Mouse (Mus musculus) lung, embryonic 16.5 days (tissue): ENCODE measurements at regions not wholly inside any gene's neighbourhood (a gene's known extent, or its start where the extent isn't known, plus 50 kb on each side); places are given as distances from the start of the nearest gene placed in this dataset.

Source experiments
- ATAC-seq: fragments of 200-750 bp; cut with Nextera tagmentation; 2 replicates; pipeline ENCODE4 v1.8.0; 2017; ENCODE audit warnings: low read depth, mild to moderate bottlenecking, moderate library complexity
- H3K27ac ChIP-seq: fragments of 300-500 bp; sonication (generic); 2 replicates; pipeline ENCODE4 v1.5.1; 2014; ENCODE audit warnings: mild to moderate bottlenecking, control low read depth, low read length
- H3K27me3 ChIP-seq: fragments of 300-500 bp; sonication (generic); 2 replicates; pipeline ENCODE4 v1.6.1; 2014; ENCODE audit warnings: low read depth, low read length, mixed read lengths; ENCODE audit not compliant: control insufficient read depth, insufficient read depth
- H3K36me3 ChIP-seq: fragments of 300-500 bp; sonication (generic); 2 replicates; pipeline ENCODE4 v1.6.1; 2014; ENCODE audit warnings: low read length; ENCODE audit not compliant: control insufficient read depth, insufficient read depth
- H3K4me1 ChIP-seq: fragments of 300-500 bp; sonication (generic); replicated peaks from 2 replicates; pipeline ENCODE4 v1.6.1; 2014; ENCODE audit warnings: low read length, mixed read lengths; ENCODE audit not compliant: control insufficient read depth, insufficient read depth
- H3K4me2 ChIP-seq: fragments of 300-500 bp; sonication (generic); 2 replicates; pipeline ENCODE4 v1.6.1; 2014; ENCODE audit warnings: low read depth, low read length, control low read depth
- H3K4me3 ChIP-seq: fragments of 300-500 bp; sonication (generic); 2 replicates; pipeline ENCODE4 v1.5.1; 2014; ENCODE audit warnings: mild to moderate bottlenecking, low read length, control low read depth
- H3K9ac ChIP-seq: fragments of 300-500 bp; sonication (generic); 2 replicates; pipeline ENCODE4 v1.6.1; 2014; ENCODE audit warnings: low read length, control low read depth
- H3K9me3 ChIP-seq: fragments of 300-500 bp; sonication (generic); 2 replicates; pipeline ENCODE4 v1.6.1; 2016; ENCODE audit warnings: low read length; ENCODE audit not compliant: control insufficient read depth
- WGBS: fragments of 180-500 bp; shearing (Covaris S2); extraction: QIAGEN DNeasy Blood & Tissue Kit; methylation state at CpG from one replicate; pipeline ENCODE4 v1.1.7; 2014; 5-methylcytosine and 5-hydroxymethylcytosine counted together

DNA sequence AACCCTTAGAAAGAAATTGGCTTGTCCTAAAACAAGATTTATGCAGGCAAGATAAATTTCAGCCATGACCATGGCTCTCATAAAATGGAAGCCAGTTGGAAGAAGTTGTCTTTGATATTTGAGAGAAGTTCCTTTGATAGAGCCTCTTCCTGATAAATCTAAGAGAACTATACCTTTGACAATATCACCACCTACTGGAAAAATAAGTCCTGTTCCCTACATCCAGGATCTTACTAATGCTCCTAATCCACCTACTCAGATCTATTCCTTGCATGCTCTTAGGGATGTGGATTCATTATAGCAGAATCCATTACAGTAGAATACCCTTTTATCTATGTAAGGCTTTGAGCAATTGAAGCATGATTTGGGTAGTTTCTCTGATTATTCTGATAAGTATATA lies 295.2 kb upstream of the Gm10306 start:
- H3K9me3 ChIP-seq, result no peaks in the 10 kb centered on the region
- no peak for ATAC-seq

DNA sequence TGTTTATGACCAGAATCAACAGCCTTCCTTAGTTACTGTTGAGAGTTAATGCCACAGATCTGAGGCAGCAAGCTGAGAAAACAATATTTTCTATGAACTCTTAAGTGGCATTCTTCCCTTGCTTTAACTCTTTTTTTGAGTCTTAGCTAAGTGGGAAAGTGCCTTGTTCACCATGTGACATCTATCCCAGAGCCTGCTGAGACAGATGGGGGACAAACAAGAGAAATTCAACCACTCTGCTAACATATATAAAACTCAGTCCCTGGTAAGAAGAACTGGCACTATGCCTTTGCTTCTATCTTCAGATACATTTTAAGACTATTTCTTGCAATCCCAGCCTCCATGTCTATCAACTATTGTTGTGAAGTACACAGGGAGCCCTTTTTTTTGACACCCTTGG lies 274.6 kb upstream of the Gm10306 start:
- no peaks in the 10 kb centered on the region for H3K36me3 ChIP-seq
- H3K27ac ChIP-seq, result no peak overlapping the region
- no peak overlapping the region for H3K9ac ChIP-seq
- H3K4me2 ChIP-seq, result no peak overlapping the region
- H3K9me3 ChIP-seq, result no peaks in the 10 kb centered on the region
- ATAC-seq, result no peak
- no peaks in the 10 kb centered on the region for H3K27me3 ChIP-seq
- no peaks in the 10 kb centered on the region for H3K4me1 ChIP-seq
- no peak overlapping the region for H3K4me3 ChIP-seq

More for the DNA sequence above, 295.2 kb upstream of the Gm10306 start:
- Histone ChIP-seq H3K27ac (no peak overlapping the region), H3K27me3 (no peaks in the 10 kb centered on the region), H3K36me3 (no peaks in the 10 kb centered on the region), H3K9ac (no peak overlapping the region), H3K4me1 (no peaks in the 10 kb centered on the region), H3K4me3 (no peak overlapping the region), H3K4me2 (no peak overlapping the region)

DNA sequence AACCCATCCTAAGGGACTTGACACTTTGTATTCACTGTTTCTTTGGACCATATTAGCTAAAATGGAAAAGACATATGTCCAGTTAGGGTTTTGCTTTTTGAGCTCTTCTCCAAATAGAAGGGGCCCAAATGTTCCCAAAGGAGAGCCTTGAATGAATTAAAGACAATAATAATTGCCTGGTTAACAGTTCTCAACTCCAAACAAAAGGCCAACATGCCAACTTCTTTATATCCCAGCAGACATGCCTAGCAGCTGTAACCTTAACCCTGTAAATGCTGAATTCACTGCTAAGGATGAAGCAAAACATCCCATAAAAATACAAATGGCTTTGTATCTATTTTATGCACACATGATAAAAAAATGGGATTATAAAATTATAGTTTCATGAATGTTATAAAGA lies 264.2 kb upstream of the Gm10306 start:
- no peaks in the 10 kb centered on the region for H3K9me3 ChIP-seq
- no peak overlapping the region for H3K4me3 ChIP-seq
- H3K27me3 ChIP-seq, result no peaks in the 10 kb centered on the region
- H3K4me2 ChIP-seq, result no peak overlapping the region
- no peak for ATAC-seq
- no peaks in the 10 kb centered on the region for H3K36me3 ChIP-seq
- no peak overlapping the region for H3K27ac ChIP-seq
- H3K9ac ChIP-seq, result no peak overlapping the region
- H3K4me1 ChIP-seq, result no peaks in the 10 kb centered on the region

DNA sequence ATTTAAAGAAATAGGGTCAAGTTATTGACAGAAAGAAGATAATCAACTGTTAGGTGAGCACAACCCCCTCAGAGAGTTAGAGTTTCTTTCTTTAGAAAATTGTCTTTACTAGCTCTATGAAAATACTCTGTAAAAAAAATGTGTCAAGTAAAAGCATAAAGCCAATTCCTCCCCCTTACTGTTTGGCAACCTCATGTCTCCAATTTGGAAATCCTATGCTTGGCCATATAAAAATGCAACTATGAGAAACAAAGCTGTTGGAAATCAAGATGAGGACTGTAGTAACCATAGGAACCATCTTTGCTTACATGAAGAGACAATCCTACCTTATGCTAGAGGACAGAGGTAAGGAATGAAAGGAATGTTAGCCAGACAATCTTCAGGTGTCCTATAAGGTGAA lies 239.0 kb upstream of the Gm10306 start:
- no peak overlapping the region for H3K4me3 ChIP-seq
- no peaks in the 10 kb centered on the region for H3K27me3 ChIP-seq
- no peaks in the 10 kb centered on the region for H3K36me3 ChIP-seq
- ATAC-seq, result no peak
- no peaks in the 10 kb centered on the region for H3K9me3 ChIP-seq
- no peak overlapping the region for H3K27ac ChIP-seq
- H3K9ac ChIP-seq, result no peak overlapping the region
- no peaks in the 10 kb centered on the region for H3K4me1 ChIP-seq
- H3K4me2 ChIP-seq, result no peak overlapping the region

DNA sequence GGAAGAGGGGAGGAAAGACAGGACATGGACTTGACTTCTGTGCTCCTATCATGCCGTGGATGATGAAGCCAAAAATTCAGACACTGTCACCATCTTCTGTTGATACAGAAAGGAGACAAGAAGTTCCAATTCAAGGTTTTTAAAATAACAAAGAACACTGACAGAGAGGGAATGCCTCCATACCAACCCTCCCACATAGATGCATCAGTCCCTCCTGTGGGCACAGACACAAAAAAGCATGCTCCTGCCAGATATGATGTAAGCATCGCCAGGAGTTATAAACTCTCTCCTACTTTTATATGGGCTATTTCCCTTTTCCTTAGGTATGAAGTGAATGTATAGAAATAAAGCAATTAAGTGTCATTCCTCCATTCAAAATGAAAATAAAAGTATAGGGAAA lies 229.6 kb upstream of the Gm10306 start:
- Histone ChIP-seq H3K36me3 (no peaks in the 10 kb centered on the region), H3K4me2 (no peak overlapping the region), H3K9ac (no peak overlapping the region), H3K27me3 (no peaks in the 10 kb centered on the region), H3K4me3 (no peak overlapping the region), H3K9me3 (no peaks in the 10 kb centered on the region), H3K4me1 (no peaks in the 10 kb centered on the region), H3K27ac (no peak overlapping the region)
- WGBS, result 80% methylated on average over 2 of the region's 2 CpGs
- no peak for ATAC-seq

DNA sequence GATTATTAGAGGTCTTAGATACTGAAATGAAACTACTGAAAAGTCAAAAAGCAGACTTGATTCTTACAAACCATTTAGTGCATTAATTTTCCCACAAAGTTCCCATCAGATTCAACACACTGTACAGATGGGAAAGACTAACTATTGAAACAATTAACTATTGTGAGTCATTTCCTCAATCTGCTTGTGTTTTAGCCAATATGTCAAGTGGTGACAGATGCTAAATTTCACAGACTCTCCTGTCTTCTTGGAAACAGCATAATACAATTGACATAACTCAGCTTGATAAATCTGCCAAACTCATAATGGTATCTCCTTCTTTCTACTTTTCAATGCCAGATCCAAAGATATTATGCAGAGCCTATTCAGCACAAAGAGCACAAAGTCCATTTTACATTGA lies 213.0 kb upstream of the Gm10306 start:
- H3K9me3 ChIP-seq, result no peaks in the 10 kb centered on the region
- no peak overlapping the region for H3K4me2 ChIP-seq
- H3K36me3 ChIP-seq, result no peaks in the 10 kb centered on the region
- no peak overlapping the region for H3K27ac ChIP-seq
- no peak overlapping the region for H3K9ac ChIP-seq
- ATAC-seq, result no peak
- no peaks in the 10 kb centered on the region for H3K4me1 ChIP-seq
- no peak overlapping the region for H3K4me3 ChIP-seq
- H3K27me3 ChIP-seq, result no peaks in the 10 kb centered on the region

DNA sequence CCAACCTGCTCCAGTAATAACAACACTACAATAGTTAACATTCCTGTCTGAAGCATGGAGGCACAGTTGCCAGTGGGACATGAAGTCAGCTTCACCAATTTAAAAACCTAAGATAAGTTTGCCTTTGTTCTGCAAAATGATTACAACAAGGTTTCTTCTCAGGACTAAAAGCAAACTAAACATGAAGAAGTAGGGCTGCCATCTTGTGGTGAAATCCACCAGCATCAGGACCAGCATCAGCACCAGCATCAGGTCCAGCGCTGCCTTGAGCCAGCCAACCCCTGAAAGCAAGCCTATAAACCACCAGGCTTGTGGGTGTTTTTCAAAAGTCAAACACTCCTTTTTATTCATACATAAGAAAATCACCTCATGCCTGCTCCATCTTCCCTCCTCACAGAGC lies 207.1 kb upstream of the Gm10306 start:
- no peak for ATAC-seq
- H3K36me3 ChIP-seq, result no peaks in the 10 kb centered on the region
- 67% methylated on average over 1 of the region's 1 CpGs for WGBS
- no peak overlapping the region for H3K27ac ChIP-seq
- no peaks in the 10 kb centered on the region for H3K27me3 ChIP-seq
- no peak overlapping the region for H3K4me2 ChIP-seq
- no peaks in the 10 kb centered on the region for H3K4me1 ChIP-seq
- H3K9me3 ChIP-seq, result no peaks in the 10 kb centered on the region
- no peak overlapping the region for H3K4me3 ChIP-seq
- no peak overlapping the region for H3K9ac ChIP-seq

DNA sequence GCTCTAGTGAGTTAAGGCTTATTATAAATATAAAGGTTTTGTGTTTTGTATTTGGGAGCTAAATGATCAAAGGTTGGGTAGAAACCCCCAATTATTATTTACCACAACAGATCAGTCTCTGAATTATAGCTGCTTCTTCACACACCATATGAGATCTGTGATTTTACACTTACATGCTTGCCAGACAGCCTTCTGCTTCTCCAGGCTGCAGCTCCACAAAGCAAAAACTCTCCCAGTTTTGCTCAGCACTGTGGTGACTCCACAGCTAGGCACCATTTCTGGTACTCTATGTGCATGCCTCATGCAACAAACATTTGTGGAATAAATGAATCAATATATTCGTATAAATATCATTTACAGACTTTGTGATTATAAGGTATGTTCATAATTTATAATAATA lies 199.4 kb upstream of the Gm10306 start:
- H3K4me3 ChIP-seq, result no peak overlapping the region
- H3K4me1 ChIP-seq, result no peaks in the 10 kb centered on the region
- H3K27ac ChIP-seq, result no peak overlapping the region
- ATAC-seq, result no peak
- H3K9me3 ChIP-seq, result no peaks in the 10 kb centered on the region
- WGBS, result 59% methylated on average over 1 of the region's 1 CpGs
- no peak overlapping the region for H3K9ac ChIP-seq
- no peak overlapping the region for H3K4me2 ChIP-seq
- no peaks in the 10 kb centered on the region for H3K27me3 ChIP-seq
- no peaks in the 10 kb centered on the region for H3K36me3 ChIP-seq

DNA sequence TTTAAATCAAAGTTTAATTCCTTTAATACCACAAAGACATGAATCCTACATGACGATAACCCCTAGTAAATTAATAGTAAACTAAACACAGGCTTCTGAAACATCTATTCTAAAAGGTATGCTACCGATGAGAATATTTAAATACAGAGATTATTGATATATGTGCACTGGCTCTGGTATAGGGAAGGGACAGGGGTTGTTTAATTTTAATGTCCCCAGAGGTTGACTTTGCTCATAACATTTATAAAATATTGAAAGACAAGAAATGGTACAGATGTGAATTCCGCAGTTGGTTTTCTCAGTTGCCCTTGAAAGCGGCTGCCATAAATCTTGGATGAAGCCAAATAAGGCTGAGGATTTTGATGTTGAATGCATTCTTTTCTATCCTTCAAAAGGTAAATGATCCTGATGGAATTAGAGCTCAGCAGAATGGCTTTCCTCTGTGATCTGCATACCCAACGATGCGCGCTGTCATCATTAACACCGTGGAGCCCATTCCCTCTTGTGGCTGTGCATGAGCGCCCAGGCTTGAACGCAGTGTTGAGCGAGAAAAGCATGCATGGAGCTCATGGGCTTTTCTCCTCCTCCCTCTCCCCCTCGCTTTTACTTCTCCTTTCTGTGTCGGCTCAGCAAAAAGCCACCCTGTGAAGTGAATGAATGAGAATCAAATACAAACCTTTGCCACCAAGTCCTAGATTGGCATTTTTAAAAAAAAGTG lies 195.4 kb upstream of the Gm10306 start:
- ATAC-seq, result no peak
- no peak overlapping the region for H3K4me2 ChIP-seq
- no peak overlapping the region for H3K27ac ChIP-seq
- H3K9me3 ChIP-seq, result no peaks in the 10 kb centered on the region
- H3K9ac ChIP-seq, result no peak overlapping the region
- 80% methylated on average over 13 of the region's 13 CpGs for WGBS
- H3K4me1 ChIP-seq, result no peaks in the 10 kb centered on the region
- no peak overlapping the region for H3K4me3 ChIP-seq
- no peaks in the 10 kb centered on the region for H3K36me3 ChIP-seq
- no peaks in the 10 kb centered on the region for H3K27me3 ChIP-seq

DNA sequence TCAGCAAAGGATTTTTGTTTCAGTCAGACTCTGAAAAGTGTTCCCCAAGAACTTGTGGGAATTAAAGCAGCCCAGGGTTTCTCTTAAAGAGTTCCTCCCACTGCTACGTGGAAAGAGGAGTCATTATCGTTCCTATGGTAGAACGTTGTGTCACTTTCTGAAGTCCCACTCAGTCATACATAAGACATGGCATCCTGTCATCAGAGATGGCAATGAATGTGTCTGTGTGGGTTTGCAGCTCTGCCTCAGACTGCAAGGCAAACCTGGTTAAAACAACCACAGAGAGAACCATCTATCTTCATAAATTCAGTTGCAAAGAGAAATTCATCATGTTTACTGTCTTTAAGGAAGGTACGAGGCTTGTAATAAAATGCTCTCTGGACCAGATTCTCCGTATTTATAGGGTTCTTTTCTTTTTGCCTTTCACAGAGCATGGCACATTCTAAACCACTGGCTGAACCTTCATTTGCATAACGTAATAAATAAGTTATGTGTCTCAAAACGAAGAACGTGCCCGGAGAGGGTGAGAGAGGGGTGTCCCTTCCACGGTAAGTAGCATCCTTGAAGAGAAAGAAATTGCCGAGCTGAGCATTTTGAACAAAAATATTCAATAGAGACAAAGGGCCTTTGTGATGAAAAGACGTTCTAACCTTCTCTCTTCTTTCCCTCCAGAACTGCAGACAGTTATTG lies 194.7 kb upstream of the Gm10306 start:
- Histone ChIP-seq H3K27me3 (no peaks in the 10 kb centered on the region), H3K4me3 (no peak overlapping the region), H3K36me3 (no peaks in the 10 kb centered on the region), H3K4me2 (no peak overlapping the region), H3K9me3 (no peaks in the 10 kb centered on the region), H3K27ac (no peak overlapping the region), H3K9ac (no peak overlapping the region), H3K4me1 (no peaks in the 10 kb centered on the region)
- no peak for ATAC-seq
- 70% methylated on average over 12 of the region's 12 CpGs for WGBS
